Mouse (Mus musculus) CH12.LX (cell line): Measurements from ENCODE around the gene Marveld1. TPM values are rescaled to one million over a fixed set of nuclear protein-coding genes. Genes with fewer than 3 reads are reported as not detected.

ENCODE experiments used
- DNase-seq: peaks from one replicate; pipeline ENCODE4 v3.0.0-alpha.2; 2013; ENCODE audit errors: extremely low read depth
- H3K27ac ChIP-seq: 2 replicates; pipeline ENCODE4 v1.5.1; 2012; ENCODE audit warnings: low read depth, mild to moderate bottlenecking, control low read depth, moderate library complexity; ENCODE audit not compliant: insufficient read depth
- H3K27me3 ChIP-seq: replicated peaks from 2 replicates; pipeline ENCODE3; 2012; ENCODE audit warnings: inconsistent platforms
- H3K36me3 ChIP-seq, 2 experiments: replicated peaks in 1 of 2; 2 replicates each; pipeline versions ENCODE3 to v1.6.1; 2012; ENCODE audit warnings: inconsistent platforms in 1 of 2, low read length in 1 of 2, mild to moderate bottlenecking in 1 of 2, mixed read lengths in 1 of 2, moderate library complexity in 1 of 2; ENCODE audit not compliant: control insufficient read depth in 1 of 2, insufficient read depth in 1 of 2
- H3K4me1 ChIP-seq, 2 experiments: 2 replicates each; pipeline ENCODE4 v1.6.1; 2012; ENCODE audit warnings: inconsistent platforms in 1 of 2, moderate library complexity in 1 of 2; ENCODE audit not compliant: insufficient read depth in 2 of 2, control insufficient read depth in 1 of 2
- H3K4me2 ChIP-seq: 2 replicates; pipeline ENCODE4 v1.6.1; 2012; ENCODE audit warnings: low read depth, mild to moderate bottlenecking, control low read depth; ENCODE audit not compliant: poor library complexity, insufficient read depth, severe bottlenecking
- H3K4me3 ChIP-seq, 3 experiments: fragments of 150-350 bp in 1 of 3; sonication (generic) in 1 of 3; replicated peaks in 1 of 3; 2 replicates each; pipeline versions ENCODE3 to v1.5.1; 2011 to 2012; ENCODE audit warnings: low read depth in 2 of 3, low read length in 2 of 3, mild to moderate bottlenecking in 2 of 3, moderate library complexity in 2 of 3, control low read depth in 1 of 3, improper control_type of control experiment in 1 of 3, inconsistent platforms in 1 of 3, mixed read lengths in 1 of 3; ENCODE audit not compliant: poor library complexity in 1 of 3
- H3K79me2 ChIP-seq: replicated peaks from 2 replicates; pipeline ENCODE4 v1.6.1; 2012; ENCODE audit warnings: mild to moderate bottlenecking, moderate library complexity; ENCODE audit not compliant: control insufficient read depth, poor library complexity, insufficient read depth, severe bottlenecking; ENCODE audit errors: extremely low read depth
- H3K9ac ChIP-seq: 2 replicates; pipeline ENCODE4 v1.6.1; 2012; ENCODE audit warnings: low read depth, mild to moderate bottlenecking, control low read depth, moderate library complexity; ENCODE audit not compliant: insufficient read depth
- H3K9me3 ChIP-seq: replicated peaks from 2 replicates; pipeline ENCODE3; 2012; ENCODE audit warnings: low read length, inconsistent platforms, mixed read lengths
- BHLHE40 ChIP-seq: IDR thresholded peaks from 2 replicates; pipeline ENCODE4 v1.6.1; 2011; ENCODE audit warnings: mild to moderate bottlenecking, low read depth, low read length, improper control_type of control experiment
- CHD2 ChIP-seq: IDR thresholded peaks from 2 replicates; pipeline ENCODE4 v1.6.1; 2011; ENCODE audit warnings: low read length, improper control_type of control experiment
- CTCF ChIP-seq, 2 experiments: IDR thresholded peaks in 1 of 2; conservative IDR thresholded peaks in 1 of 2; 2 replicates each; pipeline ENCODE4 v1.5.1; 2011 to 2012; ENCODE audit warnings: low read depth in 2 of 2, low read length in 2 of 2, improper control_type of control experiment in 1 of 2, inconsistent platforms in 1 of 2, mild to moderate bottlenecking in 1 of 2, moderate library complexity in 1 of 2
- E2F4 ChIP-seq: IDR thresholded peaks from 2 replicates; pipeline ENCODE4 v1.6.1; 2011; ENCODE audit warnings: low read depth, low read length, improper control_type of control experiment; ENCODE audit not compliant: insufficient replicate concordance
- ELF1 ChIP-seq: IDR thresholded peaks from 2 replicates; pipeline ENCODE4 v1.6.1; 2014; ENCODE audit warnings: low read depth, mild to moderate bottlenecking, inconsistent platforms, low read length, improper control_type of control experiment
- EP300 ChIP-seq: IDR thresholded peaks from 2 replicates; pipeline ENCODE4 v1.6.1; 2011; ENCODE audit warnings: low read length, improper control_type of control experiment
- ETS1 ChIP-seq: conservative IDR thresholded peaks from 2 replicates; pipeline ENCODE4 v1.6.1; 2012; ENCODE audit warnings: low read depth, mild to moderate bottlenecking, inconsistent platforms, low read length, improper control_type of control experiment, moderate library complexity
- GABPA ChIP-seq: IDR thresholded peaks from 2 replicates; pipeline ENCODE4 v1.6.1; 2012; ENCODE audit warnings: low read depth, low read length, improper control_type of control experiment, inconsistent platforms; ENCODE audit not compliant: insufficient replicate concordance
- HCFC1 ChIP-seq: IDR thresholded peaks from 2 replicates; pipeline ENCODE4 v1.6.1; 2012; ENCODE audit warnings: low read depth, mild to moderate bottlenecking, inconsistent platforms, low read length, improper control_type of control experiment
- KAT2A ChIP-seq: IDR thresholded peaks from 2 replicates; pipeline ENCODE4 v1.6.1; 2012; ENCODE audit warnings: low read length, improper control_type of control experiment, inconsistent platforms; ENCODE audit not compliant: insufficient replicate concordance
- MEF2A ChIP-seq: IDR thresholded peaks from 2 replicates; pipeline ENCODE4 v1.6.1; 2014; ENCODE audit warnings: low read depth, mild to moderate bottlenecking, inconsistent platforms, low read length, improper control_type of control experiment, borderline replicate concordance
- MXI1 ChIP-seq: IDR thresholded peaks from 2 replicates; pipeline ENCODE4 v1.6.1; 2011; ENCODE audit warnings: mild to moderate bottlenecking, low read depth, low read length, improper control_type of control experiment
- NELFE ChIP-seq: IDR thresholded peaks from 2 replicates; pipeline ENCODE4 v1.6.1; 2011; ENCODE audit warnings: low read depth, low read length, improper control_type of control experiment
- PAX5 ChIP-seq: IDR thresholded peaks from 2 replicates; pipeline ENCODE4 v1.6.1; 2012; ENCODE audit warnings: low read length, inconsistent platforms, mixed read lengths
- POLR2A ChIP-seq: IDR thresholded peaks from 2 replicates; pipeline ENCODE4 v1.6.1; 2011; ENCODE audit warnings: low read depth, mild to moderate bottlenecking, improper control_type of control experiment, low read length
- POLR2AphosphoS2 ChIP-seq: IDR thresholded peaks from 2 replicates; pipeline ENCODE4 v1.6.1; 2011; ENCODE audit warnings: low read depth, low read length, improper control_type of control experiment
- RAD21 ChIP-seq: IDR thresholded peaks from 2 replicates; pipeline ENCODE4 v1.6.1; 2011; ENCODE audit warnings: low read depth, mild to moderate bottlenecking, low read length, improper control_type of control experiment, moderate library complexity
- SMC3 ChIP-seq: IDR thresholded peaks from 2 replicates; pipeline ENCODE4 v1.6.1; 2011; ENCODE audit warnings: low read depth, low read length, improper control_type of control experiment
- UBTF ChIP-seq: IDR thresholded peaks from 2 replicates; pipeline ENCODE4 v1.6.1; 2012; ENCODE audit warnings: low read depth, mild to moderate bottlenecking, inconsistent platforms, low read length, improper control_type of control experiment, moderate library complexity
- USF2 ChIP-seq: conservative IDR thresholded peaks from 2 replicates; pipeline ENCODE4 v1.6.1; 2011; ENCODE audit warnings: low read depth, low read length, improper control_type of control experiment
- ZC3H11A ChIP-seq: IDR thresholded peaks from 2 replicates; pipeline ENCODE4 v1.6.1; 2012; ENCODE audit warnings: low read depth, mild to moderate bottlenecking, inconsistent platforms, low read length, improper control_type of control experiment
- ZNF384 ChIP-seq: IDR thresholded peaks from 2 replicates; pipeline ENCODE4 v1.6.1; 2012; ENCODE audit warnings: low read depth, low read length, improper control_type of control experiment, inconsistent platforms
- dilution Hi-C: fragments of 300-500 bp; cut with MboI; formaldehyde crosslinking; loops from 2 replicates; pipeline ENCODE4 v1.14.3; 2020; ENCODE audit warnings: low sequenced_read_pairs; ENCODE audit not compliant: extremely low pct_unique_long_range_greater_than_20kb, extremely low pct_ligation_motif_present
- in situ Hi-C: fragments of 300-500 bp; cut with MboI; formaldehyde crosslinking; loops from 3 replicates; pipeline ENCODE4 v1.14.3; 2019; ENCODE audit warnings: low sequenced_read_pairs, low pct_ligation_motif_present, low pct_unique_long_range_greater_than_20kb, mixed read lengths
- polyA plus RNA-seq: library from polyadenylated mRNA; unstranded; fragments of >175 nt; gene quantifications from 2 replicates; pipeline ENCODE4 v1.2.1, GENCODE M21; 2012; ENCODE audit warnings: low read depth; ENCODE audit not compliant: insufficient read length
- total RNA-seq, 2 experiments: library from RNA; depleted of rRNA; stranded (reverse); fragments of 300-350 nt in 1 of 2; fragments of >200 nt in 1 of 2; gene quantifications; 2 replicates each; pipeline ENCODE4 v1.2.3; 2012 to 2014

Marveld1 gene
- total RNA-seq (2012; rRNA removed): not detected in 2 replicates
- not detected in 2 replicates for total RNA-seq (2014; rRNA removed)
- polyA plus RNA-seq: 0.07 TPM in 1 of 2 replicates, not detected in the other

DNA sequence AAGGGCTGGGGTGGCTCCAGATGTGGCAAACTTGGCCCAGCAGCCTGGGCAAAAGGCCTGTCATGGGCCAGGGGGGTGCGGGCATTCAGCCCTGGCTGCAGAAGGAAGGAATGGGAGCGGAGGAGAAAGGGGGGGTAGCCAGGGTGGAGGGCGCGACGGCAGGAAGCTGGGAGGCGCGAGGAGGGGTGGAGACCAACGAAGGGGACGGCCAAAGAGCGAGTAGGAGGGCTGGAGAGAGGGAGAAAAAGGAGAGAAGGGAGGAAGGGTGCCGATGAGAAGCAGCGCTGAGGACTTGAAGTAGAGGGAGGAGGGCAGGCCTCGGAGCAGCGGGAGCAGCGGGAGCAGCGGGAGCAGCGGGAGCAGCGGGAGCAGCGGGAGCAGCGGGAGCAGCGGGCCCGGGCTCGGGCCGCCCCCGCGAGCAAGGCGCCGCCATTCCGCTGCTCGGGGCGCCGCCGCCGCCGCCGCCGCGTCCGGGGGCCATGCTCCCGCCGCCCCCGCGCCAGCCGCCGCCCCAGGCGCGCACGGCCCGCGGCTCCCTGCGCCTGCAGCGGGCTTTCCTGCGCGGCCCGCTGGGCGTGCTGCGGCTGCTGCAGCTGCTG is at the start of gene Marveld1:
Gene Marveld1 (plus strand): TSS at position 231 of the 599 bp plus-strand sequence.
- in situ Hi-C loops: no loop called here

DNA sequence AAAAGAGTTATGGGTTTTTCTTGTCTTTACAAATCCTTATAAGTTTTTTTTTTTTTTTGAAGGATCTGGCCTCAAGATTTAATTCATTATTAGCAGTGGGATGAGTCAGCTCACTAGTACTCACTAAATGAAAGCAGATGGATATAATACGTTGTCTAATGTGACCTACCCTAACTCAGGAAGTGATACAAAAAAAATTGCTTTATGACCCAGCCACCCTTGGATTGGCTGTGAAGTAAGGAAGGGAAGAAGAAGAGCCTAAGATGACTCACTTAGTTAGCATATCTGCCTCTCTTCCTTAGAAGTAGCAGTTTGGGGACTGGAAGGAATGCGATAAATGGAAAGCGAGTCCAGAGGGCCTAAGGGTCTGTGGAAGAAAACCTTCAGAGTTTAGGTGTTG is 47.8 kb upstream of the Marveld1 start:
- no peaks in the 10 kb centered on the region for H3K9me3 ChIP-seq
- H3K4me3 ChIP-seq: no peak overlapping the region
- 0 out of 4 replicates have a peak, but pooled peaks cover 0 to 3% of the 10 kb centered on the region in 2 experiments for H3K4me1 ChIP-seq
- dilution Hi-C loops: no loop called here
- no peaks in the 10 kb centered on the region for H3K79me2 ChIP-seq
- no peak overlapping the region for H3K4me2 ChIP-seq
- H3K27me3 ChIP-seq: no peaks in the 10 kb centered on the region
- peaks cover 16 to 67% of the 10 kb centered on the region in 2 experiments for H3K36me3 ChIP-seq
- in situ Hi-C loops: no loop called here
- TF ChIP-seq NELFE: no peak
- TF ChIP-seq ZNF384: no peak
- no peak for TF ChIP-seq ETS1
- no peak for TF ChIP-seq UBTF
- no peak for TF ChIP-seq CTCF (conservative IDR thresholded peaks at IDR 0.05 in 1 of 2, IDR thresholded peaks at IDR 0.05 in 1 of 2; ENCODE audit: low read depth in 2 of 2, low read length in 2 of 2)
- TF ChIP-seq KAT2A: no peak
- no peak for TF ChIP-seq HCFC1
- no peak for TF ChIP-seq POLR2A
- TF ChIP-seq GABPA: no peak
- TF ChIP-seq ZC3H11A: no peak
- TF ChIP-seq ELF1: no peak
- TF ChIP-seq BHLHE40: no peak
- H3K9ac ChIP-seq: no peak overlapping the region
- no peak for DNase-seq
- no peak overlapping the region for H3K27ac ChIP-seq

More for the DNA sequence above, at the start of gene Marveld1:
- Histone ChIP-seq H3K9ac (no peak within 1 kb of the TSS), H3K4me3 (no peak within 1 kb of the TSS), H3K79me2 (no peaks in the 10 kb centered on the region), H3K4me2 (no peak within 1 kb of the TSS), H3K36me3 (no peaks in the 10 kb centered on the region), H3K27ac (no peak within 1 kb of the TSS), H3K9me3 (peaks cover 11% of the 10 kb centered on the region), H3K4me1 (peaks cover 6 to 14% of the 10 kb centered on the region in 2 experiments; a peak in 2 of 4 replicates), H3K27me3 (peaks cover 3% of the 10 kb centered on the region)
- TF ChIP-seq POLR2AphosphoS2 (no peak), RAD21 (no peak), MXI1 (no peak), GABPA (no peak), SMC3 (no peak), ZNF384 (no peak), EP300 (no peak), USF2 (no peak), E2F4 (no peak), PAX5 (no peak), MEF2A (no peak), HCFC1 (no peak), BHLHE40 (no peak), CHD2 (no peak)
- dilution Hi-C loops: no loop called here
- DNase-seq: no peak
